In the genomic region with DNA sequence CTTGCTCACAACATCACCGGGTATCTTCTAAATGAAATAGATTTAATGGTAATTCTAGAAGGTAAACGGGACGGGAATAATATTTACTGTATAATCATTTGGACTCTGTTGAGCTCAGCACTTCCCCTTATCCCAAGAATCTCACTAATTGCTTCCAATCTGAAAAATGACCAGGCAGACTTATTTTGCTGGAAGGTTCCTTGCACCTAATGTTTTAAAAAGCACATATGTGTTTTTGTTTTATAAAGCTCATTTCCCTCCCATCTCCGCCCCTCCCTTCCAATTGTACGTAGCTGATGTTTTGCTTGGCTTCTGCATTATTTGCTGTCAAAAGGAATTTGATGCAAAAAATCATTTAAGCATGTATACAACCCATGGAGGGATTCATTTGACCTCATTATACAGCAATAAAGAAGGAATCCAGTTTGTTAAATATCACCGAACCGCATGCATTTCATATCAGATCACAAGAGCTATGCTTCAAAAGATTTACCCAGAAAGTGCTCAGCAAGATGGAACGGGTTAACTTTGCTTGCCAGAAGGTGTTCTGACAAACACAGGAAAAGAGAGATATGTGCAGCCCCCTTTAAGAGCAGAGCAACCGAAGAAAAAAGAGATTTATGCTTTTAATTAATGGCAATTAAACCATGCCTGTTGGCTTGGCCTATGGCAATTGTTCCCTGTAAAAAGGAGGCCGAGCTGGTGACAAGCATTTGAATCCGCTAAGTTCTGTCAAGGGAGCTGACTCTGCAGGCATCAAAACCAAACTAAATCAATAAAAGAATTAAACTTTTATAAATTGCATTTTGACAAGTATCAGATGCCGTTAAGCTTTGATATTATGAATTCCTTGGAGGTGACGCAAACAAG, we compare ENCODE assay signal across 17 mouse cellular contexts. TPM values are rescaled to one million over a fixed set of nuclear protein-coding genes. Genes with fewer than 3 reads are reported as not detected.
DNase-seq lines count a peak whose midpoint lies in the region; ATAC-seq and TF ChIP-seq lines count a peak whose summit lies in the region.
"Had no signal": no experiment of that assay in that cellular context is flagged by ENCODE, and none has a peak within 500 bp of the region (broad histone marks: within the 10 kb centered on the region; RNA-seq: fewer than 3 reads in every experiment).

No protein-coding gene starts in this region.

- H3K36me3 ChIP-seq in hindbrain, postnatal 0 days (ENCODE audit: insufficient read depth, low read length) = no peaks in the 10 kb centered on the region
- H3K36me3 ChIP-seq in hindbrain, embryonic 12.5 days = no peaks in the 10 kb centered on the region
- H3K36me3 ChIP-seq in forebrain, embryonic 13.5 days (ENCODE audit: poor library complexity, severe bottlenecking) = no peaks in the 10 kb centered on the region
- H3K36me3 ChIP-seq in midbrain, embryonic 15.5 days (replicated peaks) = no peaks in the 10 kb centered on the region
- no peaks in the 10 kb centered on the region for H3K36me3 ChIP-seq in heart, embryonic 10.5 days
- H3K36me3 ChIP-seq: liver, embryonic 13.5 days had no signal

- 11% methylated on average over 13 of the region's 13 CpGs for WGBS in hindbrain, postnatal 0 days
- 11% methylated on average over 13 of the region's 13 CpGs for WGBS in hindbrain, embryonic 12.5 days
- WGBS in forebrain, embryonic 13.5 days = 5% methylated on average over 13 of the region's 13 CpGs
- WGBS in midbrain, embryonic 15.5 days = 7% methylated on average over 13 of the region's 13 CpGs
- WGBS in heart, embryonic 10.5 days = 19% methylated on average over 13 of the region's 13 CpGs

- H3K9me3 ChIP-seq in hindbrain, postnatal 0 days (ENCODE audit: low read length) = no peaks in the 10 kb centered on the region
- no peaks in the 10 kb centered on the region for H3K9me3 ChIP-seq in hindbrain, embryonic 12.5 days (replicated peaks)
- no peaks in the 10 kb centered on the region for H3K9me3 ChIP-seq in forebrain, embryonic 13.5 days (replicated peaks)
- H3K9me3 ChIP-seq in midbrain, embryonic 15.5 days = no peaks in the 10 kb centered on the region
- no peaks in the 10 kb centered on the region for H3K9me3 ChIP-seq in heart, embryonic 10.5 days
- H3K9me3 ChIP-seq: liver, embryonic 13.5 days had no signal

- no peak overlapping the region for H3K4me3 ChIP-seq in hindbrain, postnatal 0 days (ENCODE audit: low read length)
- H3K4me3 ChIP-seq in hindbrain, embryonic 12.5 days = no peak overlapping the region
- H3K4me3 ChIP-seq in forebrain, embryonic 13.5 days = no peak overlapping the region
- H3K4me3 ChIP-seq in midbrain, embryonic 15.5 days = peak overlapping the region; percentile 36
- H3K4me3 ChIP-seq in heart, embryonic 10.5 days = no peak overlapping the region

- TF ChIP-seq CTCF in hindbrain, postnatal 0 days (IDR thresholded peaks at IDR 0.05; ENCODE audit: low read depth) = no peak

- no peak for DNase-seq in hindbrain, postnatal 0 days (ENCODE audit: low spot score)
- peak; percentile 28 for DNase-seq in embryo, embryonic 9.5 days (ENCODE audit: extremely low spot score)
- DNase-seq in heart, embryonic 10.5 days (ENCODE audit: low spot score) = no peak
- no peak for DNase-seq in heart, postnatal 25 days (ENCODE audit: low spot score)
- DNase-seq: adrenal gland, postnatal 36 days; gastrocnemius, postnatal 36 days; layer of hippocampus, adult 9-11 months; liver, embryonic 13.5 days; right cerebral cortex, postnatal 4 days; thymus, adult 18-20 months had no signal

- no peak for ATAC-seq in hindbrain, postnatal 0 days
- ATAC-seq in hindbrain, embryonic 12.5 days (ENCODE audit: low FRiP score) = no peak
- ATAC-seq in forebrain, embryonic 13.5 days = peak; percentile 42; the same call in 1 of the 2 replicates
- 0 out of 2 replicates have a peak, but pooled peaks have one; percentile 10 for ATAC-seq in midbrain, embryonic 15.5 days (replicated peaks)
- ATAC-seq: CD4-positive, CD25-positive, alpha-beta regulatory T cell, adult 4 months had no signal

- intact Hi-C loops in heart, postnatal 25 days (cut with DNase I) = no loop called here

- no peak overlapping the region for H3K27ac ChIP-seq in hindbrain, postnatal 0 days
- no peak overlapping the region for H3K27ac ChIP-seq in hindbrain, embryonic 12.5 days
- no peak overlapping the region for H3K27ac ChIP-seq in forebrain, embryonic 13.5 days
- H3K27ac ChIP-seq in midbrain, embryonic 15.5 days = peak overlapping the region; percentile 49; the same call in 1 of the 2 replicates
- no peak overlapping the region for H3K27ac ChIP-seq in heart, embryonic 10.5 days
- H3K27ac ChIP-seq: kidney, postnatal 0 days; liver, embryonic 13.5 days had no signal

- no peak overlapping the region for H3K9ac ChIP-seq in hindbrain, postnatal 0 days (replicated peaks; ENCODE audit: low read length)
- no peak overlapping the region for H3K9ac ChIP-seq in hindbrain, embryonic 12.5 days
- H3K9ac ChIP-seq in forebrain, embryonic 13.5 days = no peak overlapping the region
- no peak overlapping the region for H3K9ac ChIP-seq in midbrain, embryonic 15.5 days
- H3K9ac ChIP-seq: liver, embryonic 13.5 days had no signal

- H3K4me1 ChIP-seq in hindbrain, postnatal 0 days (ENCODE audit: insufficient read depth, low read length) = 0 out of 2 replicates have a peak, but pooled peaks cover 3% of the 10 kb centered on the region
- peaks cover 23% of the 10 kb centered on the region for H3K4me1 ChIP-seq in hindbrain, embryonic 12.5 days
- H3K4me1 ChIP-seq in forebrain, embryonic 13.5 days = peaks cover 60% of the 10 kb centered on the region
- peaks cover 38% of the 10 kb centered on the region for H3K4me1 ChIP-seq in midbrain, embryonic 15.5 days
- H3K4me1 ChIP-seq in heart, embryonic 10.5 days = no peaks in the 10 kb centered on the region; the same call in 1 of the 2 replicates

- H3K4me2 ChIP-seq in hindbrain, postnatal 0 days (ENCODE audit: low read depth, low read length) = peak overlapping the region; percentile 50; the same call in 1 of the 2 replicates
- H3K4me2 ChIP-seq in hindbrain, embryonic 12.5 days (replicated peaks) = no peak overlapping the region
- H3K4me2 ChIP-seq in forebrain, embryonic 13.5 days = peak overlapping the region; percentile 58
- H3K4me2 ChIP-seq in midbrain, embryonic 15.5 days = peak overlapping the region; percentile 51; the same call in 1 of the 2 replicates

- peaks cover 62% of the 10 kb centered on the region for H3K27me3 ChIP-seq in hindbrain, postnatal 0 days (ENCODE audit: insufficient read depth, low read length)
- peaks cover 92% of the 10 kb centered on the region for H3K27me3 ChIP-seq in hindbrain, embryonic 12.5 days
- H3K27me3 ChIP-seq in forebrain, embryonic 13.5 days = peaks cover 84% of the 10 kb centered on the region
- H3K27me3 ChIP-seq in midbrain, embryonic 15.5 days (replicated peaks) = peaks cover 45% of the 10 kb centered on the region
- H3K27me3 ChIP-seq in heart, embryonic 10.5 days (ENCODE audit: insufficient read depth, poor library complexity, severe bottlenecking) = peaks cover 93% of the 10 kb centered on the region

RNA-seq across cellular contexts. Expression of a gene that starts 13.5 kb away (rescaled TPM):
- 11.4 and 14.9 TPM in 2 replicates for total RNA-seq in hindbrain, postnatal 0 days (2014; rRNA removed)
- polyA plus RNA-seq in hindbrain, postnatal 0 days (2015; fragmentation: Nextera tagmentation; extraction: Ambion mirVana) = 1.6 and 2.1 TPM in 2 replicates
- polyA plus RNA-seq in hindbrain, embryonic 12.5 days (2016; fragmentation: Nextera tagmentation; extraction: Ambion mirVana) = 1.3 and 1.4 TPM in 2 replicates
- polyA plus RNA-seq in forebrain, embryonic 13.5 days (2015; fragmentation: Nextera tagmentation; extraction: Ambion mirVana) = 1.8 and 5.5 TPM in 2 replicates
- 7.8 and 8.5 TPM in 2 replicates for polyA plus RNA-seq in midbrain, embryonic 15.5 days (2015; fragmentation: Nextera tagmentation; extraction: Ambion mirVana)
- polyA plus RNA-seq in heart, embryonic 10.5 days (2016; fragmentation: Nextera tagmentation; extraction: Ambion mirVana) = not detected in 2 replicates
- not detected for total RNA-seq in heart, postnatal 25 days (2021)
- total RNA-seq: adrenal gland, postnatal 36 days; gastrocnemius, postnatal 36 days had no signal
- polyA plus RNA-seq: CD4-positive, CD25-positive, alpha-beta regulatory T cell, adult 4 months; embryonic facial prominence, embryonic 14.5 days; heart, embryonic 14.5 days; kidney, postnatal 0 days; liver, embryonic 13.5 days had no signal

Comparison
In these comparisons a context has a peak if more than half of its experiments do, and no peak if none do; other contexts are left out.
1. ATAC-seq: peak in forebrain, embryonic 13.5 days (single experiment) and midbrain, embryonic 15.5 days (single experiment); none in hindbrain, postnatal 0 days (single experiment) and hindbrain, embryonic 12.5 days (single experiment).